Mouse (Mus musculus): ENCODE results near the gene Insl6. TPM values are rescaled to one million over a fixed set of nuclear protein-coding genes. Genes with fewer than 3 reads are reported as not detected.

The Insl6 gene
- polyA plus RNA-seq, 1 experiment, result 0.18 TPM

- no peak for TF ChIP-seq GATA1 (IDR thresholded peaks at IDR 0.05; ENCODE audit: low read length)
Observed at GRCm38 (mm10) chr19:29326396-29326795, 1.2 kb upstream of the Insl6 start.

- no peak for TF ChIP-seq GATA1 (IDR thresholded peaks at IDR 0.05; ENCODE audit: low read length)
Observed at GRCm38 (mm10) chr19:29325852-29326180, 660 bp upstream of the Insl6 start.

GRCm38 (mm10) chr19:29323416-29324049 lies 1.6 kb downstream of the Insl6 start:
- TF ChIP-seq GATA1 (IDR thresholded peaks at IDR 0.05; ENCODE audit: low read length), result no peak

- no peak for TF ChIP-seq GATA1 (IDR thresholded peaks at IDR 0.05; ENCODE audit: low read length)
Observed at GRCm38 (mm10) chr19:29312661-29313060, 12.5 kb downstream of the Insl6 start.

- no peak for TF ChIP-seq GATA1 (IDR thresholded peaks at IDR 0.05; ENCODE audit: low read length)
Observed at GRCm38 (mm10) chr19:29311791-29312190, 13.4 kb downstream of the Insl6 start.

GRCm38 (mm10) chr19:29308832-29309231 lies 16.3 kb downstream of the Insl6 start:
- no peak for TF ChIP-seq GATA1 (IDR thresholded peaks at IDR 0.05; ENCODE audit: low read length)

- TF ChIP-seq GATA1 (IDR thresholded peaks at IDR 0.05; ENCODE audit: low read length), result no peak
Observed at GRCm38 (mm10) chr19:29302119-29302518, 23.0 kb downstream of the Insl6 start.

- TF ChIP-seq GATA1 (IDR thresholded peaks at IDR 0.05; ENCODE audit: low read length), result no peak
Observed at GRCm38 (mm10) chr19:29300919-29301318, 24.2 kb downstream of the Insl6 start.

- TF ChIP-seq GATA1 (IDR thresholded peaks at IDR 0.05; ENCODE audit: low read length), result no peak
Observed at GRCm38 (mm10) chr19:29297366-29297765, 27.8 kb downstream of the Insl6 start.

GRCm38 (mm10) chr19:29296166-29296565 lies 29.0 kb downstream of the Insl6 start:
- TF ChIP-seq GATA1 (IDR thresholded peaks at IDR 0.05; ENCODE audit: low read length), result no peak

GRCm38 (mm10) chr19:29294756-29295155 lies 30.4 kb downstream of the Insl6 start:
- no peak for TF ChIP-seq GATA1 (IDR thresholded peaks at IDR 0.05; ENCODE audit: low read length)

- no peak for TF ChIP-seq GATA1 (IDR thresholded peaks at IDR 0.05; ENCODE audit: low read length)
Observed at GRCm38 (mm10) chr19:29292546-29292945, 32.6 kb downstream of the Insl6 start.

- no peak for TF ChIP-seq GATA1 (IDR thresholded peaks at IDR 0.05; ENCODE audit: low read length)
Observed at GRCm38 (mm10) chr19:29291532-29291931, 33.6 kb downstream of the Insl6 start.

- TF ChIP-seq GATA1 (IDR thresholded peaks at IDR 0.05; ENCODE audit: low read length), result no peak
Observed at GRCm38 (mm10) chr19:29287863-29288262, 37.3 kb downstream of the Insl6 start.

- TF ChIP-seq GATA1 (IDR thresholded peaks at IDR 0.05; ENCODE audit: low read length), result no peak
Observed at GRCm38 (mm10) chr19:29285451-29285869, 39.7 kb downstream of the Insl6 start.

- no peak for TF ChIP-seq GATA1 (IDR thresholded peaks at IDR 0.05; ENCODE audit: low read length)
Observed at GRCm38 (mm10) chr19:29278944-29279587, 46.1 kb downstream of the Insl6 start.

GRCm38 (mm10) chr19:29276414-29276813 lies 48.7 kb downstream of the Insl6 start:
- TF ChIP-seq GATA1 (IDR thresholded peaks at IDR 0.05; ENCODE audit: low read length), result no peak

Measured in G1E-ER4 (cell line).